Mouse (Mus musculus) liver, postnatal 0 days (tissue): ENCODE data around the gene Dda1. TPM values are rescaled to one million over a fixed set of nuclear protein-coding genes. Genes with fewer than 3 reads are reported as not detected.

ENCODE experiments used
- ATAC-seq: fragments of 200-750 bp; cut with Nextera tagmentation; 2 replicates; pipeline ENCODE4 v1.8.0; 2017; ENCODE audit warnings: mild to moderate bottlenecking, moderate library complexity
- DNase-seq: peaks from one replicate; pipeline ENCODE4 v3.0.0-alpha.2; 2016
- H3K27ac ChIP-seq: fragments of 300-500 bp; sonication (generic); 2 replicates; pipeline ENCODE4 v1.5.1; 2014; ENCODE audit warnings: antibody characterized with exemption, moderate library complexity, mild to moderate bottlenecking, low read depth
- H3K27me3 ChIP-seq: fragments of 300-500 bp; sonication (generic); 2 replicates; pipeline ENCODE4 v1.6.1; 2014; ENCODE audit warnings: low read length, control low read depth, mixed read lengths; ENCODE audit not compliant: insufficient read depth
- H3K36me3 ChIP-seq: fragments of 300-500 bp; sonication (generic); replicated peaks from 2 replicates; pipeline ENCODE4 v1.6.1; 2014; ENCODE audit warnings: mild to moderate bottlenecking, control low read depth, low read length, moderate library complexity, mixed read lengths; ENCODE audit not compliant: insufficient read depth
- H3K4me1 ChIP-seq: fragments of 300-500 bp; sonication (generic); 2 replicates; pipeline ENCODE4 v1.6.1; 2014; ENCODE audit warnings: antibody characterized with exemption, mild to moderate bottlenecking, control low read depth; ENCODE audit not compliant: insufficient read depth
- H3K4me2 ChIP-seq: fragments of 300-500 bp; sonication (generic); 2 replicates; pipeline ENCODE4 v1.6.1; 2014; ENCODE audit warnings: low read depth, mild to moderate bottlenecking, low read length, moderate library complexity, mixed read lengths
- H3K4me3 ChIP-seq: fragments of 300-500 bp; sonication (generic); 2 replicates; pipeline ENCODE4 v1.5.1; 2014; ENCODE audit warnings: low read depth, low read length
- H3K9ac ChIP-seq: fragments of 300-500 bp; sonication (generic); replicated peaks from 2 replicates; pipeline ENCODE4 v1.6.1; 2014; ENCODE audit warnings: mild to moderate bottlenecking, moderate library complexity
- H3K9me3 ChIP-seq: fragments of 300-500 bp; sonication (generic); 2 replicates; pipeline ENCODE4 v1.6.1; 2016; ENCODE audit warnings: mild to moderate bottlenecking, control low read depth, low read length, mixed read lengths
- CTCF ChIP-seq: sonication (generic); IDR thresholded peaks from 2 replicates; pipeline ENCODE4 v1.5.1; 2016; ENCODE audit warnings: antibody characterized with exemption, low read depth
- EP300 ChIP-seq: IDR thresholded peaks from 2 replicates; pipeline ENCODE4 v1.6.1; 2016; ENCODE audit warnings: antibody characterized with exemption, low read depth, mild to moderate bottlenecking
- WGBS: fragments of 180-500 bp; shearing (Covaris S2); extraction: QIAGEN DNeasy Blood & Tissue Kit; methylation state at CpG from one replicate; pipeline ENCODE4 v1.1.7; 2014; ENCODE audit not compliant: insufficient replicate concordance; 5-methylcytosine and 5-hydroxymethylcytosine counted together
- polyA plus RNA-seq: library from polyadenylated mRNA; unstranded; fragments of >200 nt; fragmentation: Nextera tagmentation; extraction: Ambion mirVana; gene quantifications from 2 replicates; pipeline ENCODE4 v1.2.1, GENCODE M21; 2015

Dda1 gene
- polyA plus RNA-seq, 1 experiment from 2014 or later, result 31.0 TPM

DNA sequence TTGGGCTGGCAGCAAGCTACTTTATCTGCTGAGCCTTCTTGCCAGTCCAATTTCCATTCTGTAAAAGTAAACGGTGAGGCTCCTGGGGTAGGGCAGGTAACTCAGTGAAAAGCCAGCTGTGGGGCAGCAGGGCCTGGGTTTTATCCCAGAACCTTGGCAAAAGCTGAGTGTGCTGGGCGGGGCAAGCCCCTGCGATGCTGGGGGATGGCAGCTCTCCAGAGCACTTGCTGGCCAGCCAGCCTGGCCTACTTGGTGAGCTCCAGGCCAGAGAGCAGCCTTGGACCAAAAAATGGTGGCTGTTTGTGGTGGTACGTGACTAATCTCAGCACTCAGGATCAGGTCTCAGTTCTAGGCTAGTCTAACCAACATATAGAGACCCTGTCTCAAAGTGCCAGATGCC lies 37.0 kb downstream of the Dda1 start:
- no peak for ATAC-seq
- no peaks in the 10 kb centered on the region for H3K9me3 ChIP-seq
- no peaks in the 10 kb centered on the region; the same call in 1 of the 2 replicates for H3K4me1 ChIP-seq
- 76% methylated on average over 4 of the region's 4 CpGs for WGBS
- H3K27me3 ChIP-seq, result peaks cover 34% of the 10 kb centered on the region
- H3K4me3 ChIP-seq, result no peak overlapping the region
- TF ChIP-seq EP300, result no peak
- no peaks in the 10 kb centered on the region for H3K36me3 ChIP-seq
- no peak overlapping the region for H3K27ac ChIP-seq
- H3K9ac ChIP-seq, result no peak overlapping the region
- H3K4me2 ChIP-seq, result no peak overlapping the region
- DNase-seq, result no peak

DNA sequence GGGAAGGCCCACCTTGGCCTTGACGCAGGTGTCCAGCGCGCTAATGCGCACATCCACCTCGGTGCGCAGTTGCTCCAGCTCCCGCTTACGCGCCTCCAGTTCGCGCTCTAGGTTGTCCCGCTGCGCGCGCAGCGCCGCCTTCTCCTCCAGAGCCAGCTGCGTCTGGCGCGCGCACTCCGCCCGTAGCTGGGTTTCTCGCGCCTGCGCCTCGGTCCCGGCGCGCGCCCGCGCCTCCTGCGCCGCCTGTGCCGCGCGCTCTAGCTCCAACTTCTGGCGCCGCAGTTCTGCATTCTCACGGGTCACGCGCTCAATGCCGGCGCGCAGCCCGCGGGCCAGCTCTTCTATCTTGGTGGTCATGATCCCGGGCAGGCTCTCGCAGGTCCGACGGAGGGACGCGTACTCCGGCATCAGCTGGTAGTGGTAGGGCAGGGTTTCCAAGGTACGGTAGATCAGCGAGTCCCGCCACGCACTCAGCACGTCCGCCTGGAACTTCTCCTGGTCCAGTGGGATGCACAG lies 38.6 kb downstream of the Dda1 start:
- Histone ChIP-seq H3K4me1 (no peaks in the 10 kb centered on the region; the same call in 1 of the 2 replicates), H3K27ac (no peak overlapping the region), H3K9ac (no peak overlapping the region), H3K4me2 (peak overlapping the region; percentile 60), H3K36me3 (no peaks in the 10 kb centered on the region), H3K27me3 (peaks cover 34% of the 10 kb centered on the region), H3K9me3 (no peaks in the 10 kb centered on the region), H3K4me3 (peak overlapping the region; percentile 31)
- 2% methylated on average over 59 of the region's 61 CpGs for WGBS
- peak; percentile 61; the same call in 1 of the 2 replicates for ATAC-seq
- TF ChIP-seq EP300 (no peak), CTCF (no peak)
- peak; percentile 72 for DNase-seq

DNA sequence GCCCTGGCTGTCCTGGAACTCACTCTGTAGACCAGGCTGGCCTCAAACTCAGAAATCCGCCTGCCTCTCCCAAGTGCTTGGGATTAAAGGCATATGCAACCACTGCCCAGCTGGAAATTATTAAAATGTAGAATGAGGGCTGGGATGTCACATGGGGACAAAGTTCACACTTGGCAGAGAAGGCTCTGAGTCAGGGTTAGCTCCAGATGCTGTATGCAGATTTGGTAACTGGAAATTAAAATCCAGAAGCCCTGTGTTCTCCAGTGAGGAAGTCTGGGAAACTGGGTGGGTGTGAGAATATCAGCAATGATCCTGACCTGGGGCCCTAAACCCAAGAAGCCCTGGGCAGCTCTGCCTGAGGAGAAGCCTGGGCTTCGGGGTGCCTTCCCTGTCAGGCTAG lies 40.3 kb downstream of the Dda1 start:
- no peak overlapping the region for H3K4me2 ChIP-seq
- TF ChIP-seq EP300 (no peak), CTCF (no peak)
- WGBS, result 75% methylated on average over 2 of the region's 2 CpGs
- no peaks in the 10 kb centered on the region for H3K9me3 ChIP-seq
- H3K27me3 ChIP-seq, result peaks cover 34% of the 10 kb centered on the region
- no peaks in the 10 kb centered on the region for H3K36me3 ChIP-seq
- no peaks in the 10 kb centered on the region; the same call in 1 of the 2 replicates for H3K4me1 ChIP-seq
- H3K27ac ChIP-seq, result no peak overlapping the region
- DNase-seq (no peak), ATAC-seq (no peak)
- no peak overlapping the region; the same call in 1 of the 2 replicates for H3K9ac ChIP-seq
- no peak overlapping the region for H3K4me3 ChIP-seq

DNA sequence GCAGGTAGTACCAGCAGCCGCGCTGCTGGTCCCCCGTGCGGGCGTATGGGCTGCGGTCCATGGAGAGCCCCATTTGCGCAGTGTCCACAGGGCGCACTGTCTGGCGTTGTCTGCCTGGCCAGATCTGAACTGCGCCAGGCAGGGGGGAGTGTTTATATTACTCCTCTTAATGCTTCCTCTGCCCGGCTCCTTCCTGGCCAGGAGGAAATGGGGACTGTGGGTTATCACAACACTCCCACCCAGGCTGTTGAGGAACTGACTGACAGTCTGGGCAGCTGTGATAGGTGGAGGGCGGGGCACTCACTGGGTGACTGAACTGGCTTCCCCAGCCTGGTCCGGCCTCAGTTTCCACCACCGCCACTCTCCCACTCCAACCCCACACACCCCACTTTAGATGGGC lies 42.6 kb downstream of the Dda1 start, which contains the start of gene Plvap:
TSS of gene Plvap (minus strand) at position 109 of the 400 bp plus-strand sequence.
- 19% methylated on average over 14 of the region's 14 CpGs for WGBS
- Histone ChIP-seq H3K36me3 (no peaks in the 10 kb centered on the region), H3K27me3 (peaks cover 26% of the 10 kb centered on the region), H3K9ac (0 out of 2 replicates have a peak within 1 kb of the TSS, but pooled peaks have one; percentile 3), H3K4me2 (peak within 1 kb of the TSS; percentile 59), H3K9me3 (no peaks in the 10 kb centered on the region), H3K4me1 (no peaks in the 10 kb centered on the region; the same call in 1 of the 2 replicates), H3K4me3 (0 out of 2 replicates have a peak within 1 kb of the TSS, but pooled peaks have one; percentile 17), H3K27ac (no peak within 1 kb of the TSS)
- TF ChIP-seq EP300 (peak; percentile 48), CTCF (no peak)
- ATAC-seq (peak; percentile 81), DNase-seq (peak; percentile 48)

DNA sequence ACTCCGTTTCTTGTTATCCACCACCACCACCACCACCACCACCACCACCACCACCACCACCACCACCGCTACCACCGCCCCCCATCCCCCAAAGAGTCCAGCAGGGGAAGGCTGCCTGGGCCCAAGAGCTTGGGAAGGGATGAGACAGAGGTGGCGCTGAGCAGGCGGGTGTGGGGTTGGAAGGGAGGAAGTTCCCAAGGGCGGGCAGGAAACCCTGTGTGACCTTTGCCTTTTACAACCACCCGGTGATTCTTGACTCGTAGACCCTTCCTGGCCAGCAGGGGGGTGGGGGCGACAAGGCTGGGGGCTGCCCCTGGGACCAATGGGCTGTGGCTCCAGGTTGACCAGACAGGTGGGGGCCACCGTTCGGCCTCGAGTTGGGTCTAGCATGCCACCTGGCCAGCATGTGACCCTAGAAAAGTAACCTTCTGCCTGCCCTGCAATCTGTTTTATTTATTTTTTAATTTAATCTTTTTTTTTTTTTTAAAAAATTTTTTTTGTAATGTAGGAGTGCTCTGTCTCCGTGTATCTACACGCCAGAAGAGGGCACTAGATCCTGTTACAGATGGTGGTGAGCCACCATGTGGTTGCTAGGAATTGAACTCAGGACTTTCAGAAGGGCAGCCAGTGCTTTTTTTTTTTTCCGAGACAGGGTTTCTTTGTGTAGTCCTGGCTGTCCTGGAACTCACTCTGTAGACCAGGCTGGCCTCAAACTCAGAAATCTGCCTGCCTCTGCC lies 44.2 kb downstream of the Dda1 start:
- TF ChIP-seq EP300, result no peak
- Histone ChIP-seq H3K9me3 (no peaks in the 10 kb centered on the region), H3K36me3 (no peaks in the 10 kb centered on the region), H3K4me3 (no peak overlapping the region), H3K9ac (no peak overlapping the region), H3K27ac (no peak overlapping the region), H3K4me1 (no peaks in the 10 kb centered on the region), H3K27me3 (peaks cover 10% of the 10 kb centered on the region), H3K4me2 (no peak overlapping the region)
- ATAC-seq (no peak), DNase-seq (no peak)
- WGBS, result 36% methylated on average over 15 of the region's 15 CpGs

DNA sequence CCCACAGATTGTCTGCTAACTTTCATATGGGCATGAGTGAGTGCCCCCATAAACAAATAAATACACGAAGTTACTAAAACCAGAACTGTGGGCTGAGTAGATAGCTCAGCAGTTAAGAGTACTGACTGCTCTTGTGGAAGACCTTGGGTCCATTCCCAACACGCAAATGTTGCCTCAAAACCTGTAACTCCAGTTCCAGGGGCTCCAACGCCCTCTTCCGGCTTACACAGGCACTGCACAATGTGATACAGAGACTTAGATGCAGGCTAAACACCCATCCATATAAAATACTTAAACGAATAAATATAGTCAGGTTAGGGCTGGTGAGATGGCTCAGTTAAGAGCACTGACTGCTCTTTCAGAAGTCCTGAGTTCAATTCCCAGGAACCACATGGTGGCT lies 46.0 kb downstream of the Dda1 start:
- TF ChIP-seq EP300 (no peak), CTCF (no peak)
- no peak overlapping the region for H3K4me3 ChIP-seq
- no peak overlapping the region for H3K4me2 ChIP-seq
- ATAC-seq (no peak), DNase-seq (no peak)
- no peaks in the 10 kb centered on the region for H3K36me3 ChIP-seq
- no peak overlapping the region for H3K9ac ChIP-seq
- H3K27ac ChIP-seq, result no peak overlapping the region
- no peaks in the 10 kb centered on the region for H3K4me1 ChIP-seq
- 70% methylated on average over 5 of the region's 5 CpGs for WGBS
- no peaks in the 10 kb centered on the region for H3K27me3 ChIP-seq
- no peaks in the 10 kb centered on the region for H3K9me3 ChIP-seq
